Mouse (Mus musculus) thymus, postnatal 4 days (tissue): ENCODE data around the gene Lpp.

ENCODE experiments used
- DNase-seq: peaks from one replicate; pipeline ENCODE4 v3.0.0; 2021

Lpp gene

DNA sequence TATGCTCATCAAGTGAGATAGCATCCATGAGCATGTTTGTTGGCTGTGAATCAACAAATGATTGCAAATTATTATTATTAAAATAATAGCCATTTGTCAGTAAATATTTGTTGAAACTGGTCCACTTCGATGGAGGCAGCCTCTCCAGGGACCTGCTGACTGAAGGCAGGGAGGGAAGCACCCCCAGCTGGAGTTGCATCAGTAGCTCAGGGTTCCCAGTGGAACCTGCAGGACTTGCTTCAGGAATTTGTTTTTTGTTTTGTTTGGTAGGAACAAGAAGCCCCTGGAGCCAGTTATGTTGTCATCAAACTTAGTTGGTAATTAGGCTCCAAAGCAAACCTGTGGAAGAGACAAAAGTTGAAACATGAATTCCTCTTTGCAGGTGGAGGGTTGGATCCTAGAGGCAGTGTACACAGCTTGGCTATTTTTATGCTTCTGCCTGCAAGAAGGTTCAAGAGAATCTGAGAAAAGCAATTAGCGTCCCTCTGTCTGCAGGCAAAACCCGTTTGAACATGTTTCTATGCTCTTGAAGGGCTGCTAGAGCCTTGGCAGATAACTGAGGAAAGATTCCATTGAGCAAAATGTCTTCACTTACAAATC lies 554.9 kb downstream of the Lpp start:
- DNase-seq, result no peak

DNA sequence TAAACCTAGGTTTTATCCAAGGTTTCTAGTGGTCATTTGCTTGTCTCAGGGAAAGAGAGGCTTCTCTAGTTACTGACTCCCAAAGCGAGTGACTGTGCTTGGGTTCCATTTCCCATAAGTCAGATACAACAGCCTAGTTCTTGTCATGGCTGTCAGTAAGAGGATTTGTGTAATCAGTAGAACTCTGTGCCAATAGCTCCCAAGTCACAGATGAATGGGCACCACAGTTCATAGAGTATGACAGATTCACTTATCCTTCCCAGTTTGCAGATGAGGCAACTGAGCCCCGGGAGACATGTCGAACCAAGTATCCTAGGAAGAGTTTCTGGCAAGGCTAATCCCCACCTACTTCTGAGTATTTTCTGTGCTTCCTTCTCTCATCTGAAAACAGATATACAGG lies 556.0 kb downstream of the Lpp start:
- no peak for DNase-seq

DNA sequence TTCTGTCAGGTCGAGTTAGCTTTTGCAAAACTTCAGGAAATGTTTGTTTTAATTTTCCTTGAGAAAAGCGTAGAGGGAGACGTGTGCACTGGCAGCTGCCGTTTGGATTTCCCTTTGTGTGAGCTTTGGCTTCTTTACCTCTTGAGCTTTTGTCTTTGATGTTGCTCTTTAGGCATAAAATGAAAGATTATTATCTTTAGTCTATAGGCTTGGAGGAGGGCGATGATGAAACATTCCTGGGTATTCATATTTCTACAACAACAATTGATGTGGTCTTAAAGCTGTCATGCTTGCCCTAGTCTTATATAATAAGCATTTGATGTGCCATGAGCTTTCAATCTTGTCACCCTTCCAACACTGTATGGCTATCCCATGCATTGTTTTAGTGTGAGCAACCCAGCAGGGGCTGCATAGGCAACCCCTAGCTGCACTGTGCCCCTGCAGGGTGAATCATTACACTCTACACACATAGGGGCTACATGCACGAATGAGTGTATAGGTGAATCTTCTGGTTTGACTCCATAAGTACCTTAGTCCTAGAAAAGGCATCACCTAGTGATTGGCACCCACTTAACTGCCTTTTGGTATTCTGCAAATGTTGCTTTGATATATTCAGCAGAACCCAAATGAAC lies 556.9 kb downstream of the Lpp start:
- DNase-seq, result no peak

DNA sequence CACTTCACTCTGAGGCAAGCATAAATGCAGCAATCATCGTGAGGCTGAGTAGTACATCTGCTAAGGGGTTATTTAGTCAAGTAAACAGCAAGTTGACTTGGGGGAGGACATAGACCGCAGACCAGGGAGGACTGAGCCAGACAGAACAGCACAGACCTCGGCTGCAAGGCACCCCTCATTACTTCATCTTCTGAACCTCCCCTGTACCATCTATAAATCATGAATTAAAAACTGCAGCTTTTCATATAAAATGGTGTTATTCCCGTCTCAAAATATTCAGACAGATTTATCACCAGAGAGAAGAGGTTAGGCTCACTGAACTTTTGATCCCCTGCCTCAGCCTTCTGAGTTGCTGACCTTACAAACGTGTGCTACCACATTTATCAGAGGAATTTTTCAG lies 558.6 kb downstream of the Lpp start:
- DNase-seq, result no peak

DNA sequence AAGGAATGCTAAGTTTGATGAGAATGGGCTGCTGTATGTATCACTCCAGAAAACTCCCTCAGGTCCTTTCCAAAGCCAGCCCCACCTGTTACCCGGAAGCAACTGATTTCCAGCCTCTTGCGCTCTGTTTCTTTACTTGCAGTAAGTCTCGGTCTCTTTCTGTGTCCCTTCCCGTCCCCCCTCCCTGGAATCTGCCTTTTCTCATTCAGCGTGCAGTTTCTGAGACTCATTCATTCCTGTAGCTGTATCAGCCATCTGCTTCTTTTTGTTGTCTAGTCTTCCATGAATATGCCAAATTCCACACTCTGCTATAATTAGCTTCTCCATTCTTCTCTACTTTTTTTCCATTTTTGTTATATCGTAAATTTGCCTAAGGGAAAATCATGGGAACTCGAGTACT lies 561.7 kb downstream of the Lpp start:
- no peak for DNase-seq

DNA sequence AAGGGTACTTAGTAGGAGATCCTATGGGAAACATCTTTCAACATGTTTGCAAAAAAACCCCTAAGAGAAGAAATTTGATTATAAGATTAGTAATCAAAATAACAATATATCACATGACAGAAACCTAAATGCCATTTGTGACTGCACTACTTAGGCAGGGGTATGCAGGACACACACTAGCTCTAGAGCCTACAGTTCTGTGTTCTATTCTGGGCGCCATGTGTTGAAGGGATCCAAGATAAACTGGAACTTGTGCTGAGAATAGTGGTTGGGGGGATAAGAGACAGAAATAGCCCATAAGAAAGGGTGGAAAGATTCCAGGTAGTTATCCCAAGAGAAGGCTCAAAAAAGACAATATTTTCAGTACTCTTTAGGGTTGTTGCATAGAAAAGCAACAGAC lies 565.4 kb downstream of the Lpp start:
- no peak for DNase-seq

DNA sequence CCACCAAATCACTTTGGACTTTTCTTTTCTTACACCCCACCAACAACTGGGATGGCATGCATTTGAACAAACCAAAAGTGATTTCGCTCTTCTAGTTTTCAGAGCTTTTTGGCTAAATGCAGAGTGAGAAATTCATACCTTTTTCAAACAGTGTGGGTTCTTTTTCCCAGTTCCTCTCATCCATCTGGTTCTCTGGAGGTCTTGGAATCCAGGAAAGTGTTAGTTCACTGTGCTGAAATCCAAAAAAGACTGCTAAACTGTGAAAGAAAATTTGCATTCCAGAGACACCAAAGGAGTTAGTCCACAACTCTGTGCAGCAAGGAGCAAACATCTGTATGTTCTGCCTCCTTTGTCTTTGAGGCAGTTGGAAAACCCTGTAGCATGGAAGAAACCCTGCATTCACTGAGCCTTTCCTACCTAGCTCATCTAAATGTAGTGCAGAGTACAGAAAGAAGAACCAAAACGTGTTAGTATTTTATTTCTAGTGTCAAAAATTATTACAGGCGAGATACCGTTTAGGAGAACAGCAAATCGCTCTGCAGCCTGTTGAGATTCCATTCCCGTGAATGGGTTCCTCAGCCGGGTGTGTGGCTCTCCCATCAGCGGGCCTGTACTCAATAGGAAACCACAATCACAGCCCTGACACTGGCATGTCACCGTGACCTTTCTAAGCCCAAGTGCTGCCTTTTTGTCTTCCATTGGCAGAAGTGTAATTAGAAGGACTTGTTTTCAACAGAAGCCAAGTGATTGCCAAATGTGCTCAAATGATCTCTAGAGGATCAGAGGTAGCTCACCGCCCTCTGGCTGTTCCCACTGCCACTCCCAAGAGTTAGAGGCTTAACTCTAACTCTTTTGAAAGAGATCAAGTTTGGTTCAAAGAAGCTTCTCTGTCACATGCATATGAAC lies 567.8 kb downstream of the Lpp start:
- no peak for DNase-seq

DNA sequence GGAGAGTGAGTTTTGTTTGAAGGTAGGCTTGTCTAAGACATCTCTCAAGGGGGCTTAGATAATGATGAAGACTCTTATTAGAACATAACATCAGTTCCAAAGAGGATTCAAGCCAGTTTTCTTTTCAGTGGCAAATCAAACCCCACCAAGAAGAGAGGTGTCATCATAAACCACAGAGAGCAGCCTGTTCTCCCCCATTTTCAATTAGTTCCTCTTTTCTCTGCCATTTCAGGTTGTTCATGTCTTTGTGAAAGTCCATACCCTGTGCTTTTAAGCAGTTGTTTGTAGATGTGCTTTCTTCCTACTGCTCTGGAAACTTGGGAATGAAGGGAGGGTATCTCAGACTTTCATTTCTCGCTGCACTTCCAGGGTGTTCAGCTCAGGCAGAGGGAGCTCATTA lies 571.0 kb downstream of the Lpp start:
- no peak for DNase-seq

DNA sequence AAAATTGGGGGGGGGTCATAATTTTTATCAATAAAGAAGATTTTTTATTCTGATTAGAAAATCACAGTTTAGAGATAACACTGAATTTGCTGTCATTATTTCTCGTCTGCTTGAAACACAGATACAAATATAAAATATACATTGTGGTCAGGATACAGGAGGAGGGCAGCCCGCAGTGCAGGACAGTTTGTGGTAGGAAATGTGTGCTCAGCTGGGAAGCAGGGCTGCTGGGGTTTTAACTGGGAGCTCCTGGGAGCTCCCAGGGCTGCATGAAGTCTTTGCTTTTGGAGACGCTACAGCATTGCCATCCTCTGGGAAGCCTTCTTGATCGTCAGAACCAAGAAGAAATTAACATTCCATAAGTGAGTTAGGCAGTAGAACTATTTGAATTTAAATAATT lies 571.8 kb downstream of the Lpp start:
- DNase-seq, result no peak

DNA sequence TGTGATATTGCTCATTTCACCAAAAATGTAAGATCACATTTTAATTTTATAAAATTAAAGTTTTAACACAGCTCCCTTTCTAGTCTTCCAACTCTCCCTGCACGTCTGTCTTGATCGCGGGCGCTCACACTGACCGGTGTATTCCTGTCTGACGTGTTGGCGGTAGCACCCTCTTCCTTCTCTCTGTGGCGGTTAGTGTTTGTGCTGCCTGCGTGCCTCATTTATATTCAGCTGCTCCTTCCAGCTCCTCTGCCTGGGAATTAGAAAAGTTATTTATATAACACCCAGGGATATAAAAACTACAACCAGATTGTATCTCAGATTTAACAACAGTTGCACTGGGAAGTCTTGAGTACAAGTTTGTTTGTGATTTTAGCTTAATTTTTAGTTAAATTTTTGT lies 573.2 kb downstream of the Lpp start:
- DNase-seq, result no peak

DNA sequence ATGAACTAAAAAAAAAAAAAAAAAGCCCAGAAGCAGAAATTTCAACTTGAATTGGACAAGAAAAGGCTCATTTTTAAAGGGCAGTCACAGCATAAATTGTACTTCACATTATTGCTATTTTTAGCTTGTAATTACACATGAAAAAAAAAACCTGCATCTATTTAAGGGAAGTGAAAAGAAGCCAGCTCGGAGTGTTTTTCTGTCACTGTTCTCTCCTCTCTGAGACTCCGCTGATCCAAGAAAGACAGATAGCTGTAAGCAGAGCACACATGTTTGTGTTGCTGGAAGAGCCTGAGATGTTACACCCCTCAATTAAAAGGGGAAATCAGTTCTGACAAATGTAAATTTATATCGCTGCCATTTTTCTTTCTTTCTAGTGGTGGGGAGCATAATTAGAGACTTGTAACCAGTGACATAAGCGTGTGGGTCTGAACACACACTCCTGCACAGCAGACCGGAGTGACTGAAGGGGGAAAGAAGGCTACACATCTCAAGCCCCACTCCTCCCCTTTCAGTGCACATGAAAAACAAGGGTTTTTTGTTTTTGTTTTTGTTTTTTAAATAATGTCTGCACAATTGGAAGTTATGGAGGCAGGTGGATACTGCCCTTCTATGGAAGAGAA lies 579.8 kb downstream of the Lpp start:
- no peak for DNase-seq

DNA sequence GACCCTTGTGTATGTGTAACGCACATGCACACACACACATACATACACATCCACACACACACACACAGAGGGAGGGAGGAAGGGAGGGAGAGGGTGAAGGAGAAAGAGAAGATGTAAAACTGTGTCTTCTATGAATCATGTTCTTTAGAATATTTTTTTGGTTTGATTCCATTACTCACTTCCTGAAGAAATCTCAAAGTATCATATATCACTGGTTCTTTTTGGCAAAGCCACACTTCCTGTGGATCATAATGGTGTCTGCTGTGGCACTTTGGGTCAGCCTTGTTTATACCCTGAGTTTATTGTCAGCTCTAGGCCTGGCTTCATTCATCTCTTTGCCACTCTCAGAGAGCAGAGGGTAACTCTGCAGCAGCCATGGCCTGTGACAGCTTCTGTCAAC lies 584.5 kb downstream of the Lpp start:
- no peak for DNase-seq

DNA sequence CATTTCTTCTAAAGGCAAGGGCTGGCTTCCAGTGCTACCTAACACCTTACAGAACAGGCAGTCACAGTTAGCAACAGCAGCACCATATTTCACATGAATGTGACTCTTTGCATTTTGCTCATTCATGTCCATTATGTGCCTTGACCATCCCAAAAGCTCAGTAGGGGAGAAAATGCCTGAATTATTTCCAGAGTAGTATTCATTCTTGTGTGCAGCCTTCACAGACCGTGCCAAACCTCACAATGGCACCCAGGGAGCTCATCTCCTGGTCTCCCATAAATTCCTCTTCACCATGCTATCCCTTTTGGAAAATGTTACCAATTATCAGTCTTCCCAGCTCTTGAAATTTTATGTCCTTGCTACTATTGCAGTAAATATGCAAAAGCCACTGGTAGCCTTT lies 584.9 kb downstream of the Lpp start:
- DNase-seq, result no peak

DNA sequence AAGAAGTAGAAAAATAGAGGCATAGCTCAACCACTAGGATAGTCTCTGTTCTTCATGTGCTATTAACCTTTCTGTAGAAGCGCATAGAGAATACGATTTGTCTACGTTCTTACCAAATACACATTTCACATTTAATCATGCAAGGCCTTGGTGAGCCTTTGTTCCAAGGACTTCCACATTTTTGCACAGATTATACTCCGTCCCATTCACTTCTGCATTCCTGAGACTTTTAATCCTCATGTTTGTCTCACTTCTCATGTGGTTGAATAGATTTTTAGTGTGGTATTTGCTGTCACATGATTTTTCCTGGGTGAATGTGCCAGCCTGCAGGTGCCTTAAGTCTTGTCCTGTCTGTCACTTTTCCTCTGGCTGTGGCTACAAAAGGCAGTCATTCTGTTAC lies 586.1 kb downstream of the Lpp start:
- no peak for DNase-seq

DNA sequence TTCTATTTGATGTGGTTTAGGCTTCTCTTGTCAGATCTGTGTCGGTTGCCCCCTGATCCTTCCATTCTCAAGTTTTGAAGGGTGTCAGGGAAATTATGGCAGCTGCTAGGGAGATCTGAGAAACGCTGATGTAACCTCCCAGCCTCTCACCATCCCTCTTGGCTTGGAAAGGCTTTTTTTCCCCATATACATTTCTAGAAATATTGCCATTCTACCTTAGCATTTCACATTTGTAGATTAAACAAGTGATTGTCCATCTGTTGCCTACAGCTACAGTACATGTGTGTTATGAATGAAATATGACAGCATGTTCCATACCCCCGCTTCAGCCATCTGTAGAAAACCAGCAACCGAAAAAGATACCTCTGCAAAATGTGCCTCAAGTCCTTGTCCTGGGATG lies 589.5 kb downstream of the Lpp start:
- no peak for DNase-seq

DNA sequence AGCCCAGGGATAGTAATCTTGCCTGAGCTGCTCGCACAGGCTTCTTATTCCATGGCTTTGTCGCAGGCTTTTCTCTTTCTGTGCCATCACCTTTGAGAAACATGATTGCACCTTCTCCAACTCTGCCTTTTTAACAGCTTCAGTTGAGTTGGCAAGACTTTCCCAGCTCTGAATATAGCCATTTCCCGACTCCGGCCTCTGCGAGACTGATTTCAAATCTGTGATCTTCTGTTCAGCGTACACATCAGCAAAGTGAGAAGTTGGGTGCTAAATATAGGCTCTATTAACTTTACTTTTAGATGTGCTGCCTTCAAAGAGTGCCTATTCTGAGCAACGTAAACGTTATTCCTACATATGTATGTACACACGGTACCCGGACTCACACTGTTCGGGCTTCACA lies 597.0 kb downstream of the Lpp start:
- no peak for DNase-seq

DNA sequence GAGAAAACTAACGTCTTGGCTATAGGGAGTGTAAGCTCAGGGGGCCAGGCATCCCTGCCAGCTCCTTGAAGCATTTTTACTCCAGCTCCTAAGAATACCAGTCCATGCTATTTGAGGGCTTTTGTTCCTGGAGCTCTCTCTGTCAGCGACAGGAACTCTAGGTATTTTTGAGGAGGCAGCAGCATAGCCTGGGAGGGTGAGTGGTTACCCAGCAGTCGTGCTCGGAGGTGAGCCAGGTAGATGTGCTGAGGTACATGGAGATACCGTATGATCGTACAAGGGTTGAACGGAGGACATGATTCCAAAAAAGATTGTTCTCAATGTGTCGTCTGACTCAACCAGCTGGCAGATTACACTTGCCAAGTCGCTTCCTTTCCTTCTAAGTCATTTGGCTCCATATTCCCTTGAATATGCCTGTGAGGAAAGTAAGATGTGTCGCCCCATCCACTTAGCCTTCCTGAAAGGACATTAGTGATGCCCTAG lies 597.8 kb downstream of the Lpp start:
- no peak for DNase-seq

DNA sequence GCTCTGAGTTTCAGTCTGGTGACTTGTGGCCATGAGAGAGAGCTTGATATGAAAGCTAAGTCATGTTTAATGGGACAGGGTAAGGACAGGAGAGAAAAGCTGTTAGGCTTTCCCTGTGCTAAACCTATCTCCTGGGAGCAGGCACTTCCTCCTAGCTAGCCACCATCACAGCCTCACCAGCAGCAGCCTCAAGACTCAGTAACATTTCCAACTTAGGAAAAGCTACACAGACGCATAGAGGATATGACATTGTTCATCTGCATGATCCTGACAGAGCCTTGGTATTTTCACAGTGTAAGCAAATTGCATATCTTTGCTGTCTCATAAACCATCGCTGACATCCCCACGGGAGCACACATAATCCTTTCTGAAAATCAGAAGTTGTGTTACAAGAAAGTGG lies 598.7 kb downstream of the Lpp start:
- no peak for DNase-seq

DNA sequence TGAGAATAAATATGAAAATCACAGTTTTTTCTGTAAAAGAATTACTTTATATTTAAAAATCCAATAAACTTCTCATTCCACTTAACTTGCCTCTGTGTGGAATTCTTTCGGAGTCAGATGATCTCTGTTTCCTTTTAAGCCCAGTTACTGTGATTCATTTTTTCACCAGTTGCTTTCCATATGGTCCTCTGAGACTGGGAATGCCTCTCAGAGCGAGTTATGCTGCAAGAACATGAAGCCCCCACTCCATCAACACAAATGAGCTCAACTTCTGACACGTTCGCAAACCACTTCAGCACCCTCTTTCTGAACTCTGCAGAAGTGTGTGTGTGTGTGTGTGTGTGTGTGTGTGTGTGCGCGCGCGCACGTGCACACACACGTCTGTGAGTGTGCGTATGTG lies 599.2 kb downstream of the Lpp start:
- DNase-seq, result no peak

DNA sequence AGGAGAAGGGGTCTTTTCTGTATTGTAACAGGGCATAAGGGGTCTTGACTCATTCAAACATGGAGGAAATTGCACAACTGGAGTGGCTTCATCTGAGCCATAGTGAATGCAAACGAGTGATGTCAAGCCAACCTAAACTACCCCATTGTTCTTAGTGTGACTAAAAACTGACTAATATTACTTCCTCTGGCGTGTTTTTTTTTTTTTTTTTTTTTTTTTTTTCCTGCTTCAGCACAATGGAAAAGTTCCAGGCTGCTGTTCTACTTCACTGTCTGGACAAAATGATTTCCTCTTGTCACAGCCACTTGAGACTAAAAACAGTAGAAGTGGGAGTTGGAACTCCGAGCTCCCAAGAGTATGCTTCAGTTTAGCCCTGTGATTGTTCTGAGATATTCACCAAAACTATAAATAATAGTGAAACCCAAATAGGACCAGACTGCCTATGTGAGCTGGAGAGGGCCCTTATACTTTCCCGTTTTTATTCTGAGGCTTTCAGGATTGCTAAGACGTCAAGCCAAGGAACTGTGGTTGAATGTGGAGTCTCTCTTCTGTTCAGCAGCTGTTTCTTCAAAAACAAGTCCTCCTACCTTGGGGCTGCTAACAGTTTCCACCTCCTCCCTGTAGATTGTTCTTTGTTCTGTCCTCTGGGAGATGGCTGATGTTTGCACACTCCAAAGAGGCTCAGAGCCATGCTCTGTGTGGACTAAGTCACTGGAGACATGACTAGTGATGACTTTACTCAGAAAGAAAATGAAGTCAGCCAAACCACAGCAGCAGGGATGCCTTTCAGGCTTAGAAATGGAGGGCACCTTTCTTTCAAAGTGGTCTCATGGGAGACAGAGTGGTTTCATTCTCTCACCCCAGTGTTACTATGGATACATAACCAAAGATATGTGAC lies 617.9 kb downstream of the Lpp start:
- DNase-seq, result no peak

DNA sequence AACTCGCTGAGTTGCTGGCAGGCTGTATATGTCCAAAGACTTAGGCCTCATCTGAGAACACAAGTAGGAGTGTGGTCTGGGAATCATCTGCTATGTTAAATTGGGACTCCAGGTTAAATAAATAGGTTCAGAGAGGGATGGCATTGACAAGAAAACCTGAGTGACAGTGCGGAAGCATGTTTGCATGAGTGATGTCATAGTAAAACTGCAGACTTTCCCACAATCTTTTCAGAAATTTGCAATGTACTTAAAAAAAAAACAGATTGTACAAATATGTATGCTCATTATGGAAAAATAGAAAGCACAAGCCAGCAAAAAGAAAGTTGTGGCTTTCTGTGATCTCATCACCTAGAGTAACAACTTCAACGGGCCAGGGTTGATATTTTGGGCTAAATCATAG lies 619.6 kb downstream of the Lpp start:
- DNase-seq, result no peak

DNA sequence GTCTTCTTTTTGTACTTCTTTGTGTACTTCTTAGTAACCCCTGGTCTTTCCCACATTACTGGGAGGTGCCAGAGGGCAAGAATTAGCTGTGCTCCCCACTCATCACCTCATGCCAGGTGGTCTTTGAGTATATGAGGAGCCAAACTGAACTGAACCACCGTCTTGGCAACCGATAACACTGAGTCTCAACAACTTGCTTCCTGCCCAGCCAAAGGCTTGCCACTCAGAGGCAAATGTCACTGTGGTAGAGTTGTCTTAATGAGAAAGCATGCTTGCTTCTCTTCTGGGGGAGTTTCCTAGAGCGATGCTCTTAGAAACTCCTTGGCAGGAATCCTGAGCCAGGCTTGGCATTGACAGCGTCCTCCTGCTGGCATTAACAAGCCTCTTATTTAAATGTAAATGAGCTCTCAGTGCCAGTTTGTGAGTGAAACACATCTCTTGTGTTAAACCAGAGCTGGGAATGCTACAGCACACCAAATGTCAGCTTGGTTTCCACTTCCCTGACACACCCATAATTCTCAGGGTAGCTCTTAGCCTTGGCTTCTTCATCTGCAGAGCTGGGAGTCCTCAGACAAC lies 623.0 kb downstream of the Lpp start:
- DNase-seq, result no peak
